Mouse (Mus musculus): ENCODE results near the gene Rbms3. TPM values are rescaled to one million over a fixed set of nuclear protein-coding genes. Genes with fewer than 3 reads are reported as not detected.
A peak's percentile ranks its signal among the peaks of the same experiment; 100 is the strongest.

Gene Rbms3
- total and polyA plus RNA-seq, 2 experiments from 2014 or later, result 56.3 to 77.9 TPM

GRCm38 (mm10) chr9:116541976-116542375 lies 1087.7 kb downstream of the Rbms3 start:
- Histone ChIP-seq H3K27ac (no peak overlapping the region), H3K4me1 (ENCODE audit: insufficient read depth, low read length) (no peaks in the 10 kb centered on the region), H3K4me2 (ENCODE audit: low read depth, low read length) (no peak overlapping the region), H3K36me3 (ENCODE audit: insufficient read depth, low read length) (no peaks in the 10 kb centered on the region), H3K9me3 (ENCODE audit: low read length) (no peaks in the 10 kb centered on the region), H3K9ac (replicated peaks; ENCODE audit: low read length) (no peak overlapping the region), H3K27me3 (ENCODE audit: insufficient read depth, low read length) (no peaks in the 10 kb centered on the region), H3K4me3 (ENCODE audit: low read length) (no peak overlapping the region)
- ATAC-seq (no peak), DNase-seq (ENCODE audit: low spot score) (no peak)
- no peak for TF ChIP-seq CTCF (IDR thresholded peaks at IDR 0.05; ENCODE audit: low read depth)
- WGBS, result 80% methylated on average over 7 of the region's 7 CpGs

- no peaks in the 10 kb centered on the region for H3K9me3 ChIP-seq (ENCODE audit: low read length)
- H3K4me3 ChIP-seq (ENCODE audit: low read length), result no peak overlapping the region
- peak; percentile 30 for DNase-seq (ENCODE audit: low spot score)
- H3K27me3 ChIP-seq (ENCODE audit: insufficient read depth, low read length), result no peaks in the 10 kb centered on the region
- WGBS, result 59% methylated on average over 3 of the region's 3 CpGs
- TF ChIP-seq CTCF (IDR thresholded peaks at IDR 0.05; ENCODE audit: low read depth), result peak; percentile 46
- no peak for ATAC-seq
- H3K36me3 ChIP-seq (ENCODE audit: insufficient read depth, low read length), result no peaks in the 10 kb centered on the region
- no peaks in the 10 kb centered on the region for H3K4me1 ChIP-seq (ENCODE audit: insufficient read depth, low read length)
- no peak overlapping the region for H3K27ac ChIP-seq
- no peak overlapping the region for H3K4me2 ChIP-seq (ENCODE audit: low read depth, low read length)
- H3K9ac ChIP-seq (replicated peaks; ENCODE audit: low read length), result no peak overlapping the region
Measured at GRCm38 (mm10) chr9:116535709-116536108, 1094.0 kb downstream of the Rbms3 start.

GRCm38 (mm10) chr9:116533381-116533780 lies 1096.3 kb downstream of the Rbms3 start:
- no peak overlapping the region for H3K9ac ChIP-seq (replicated peaks; ENCODE audit: low read length)
- no peak overlapping the region for H3K4me3 ChIP-seq (ENCODE audit: low read length)
- H3K27me3 ChIP-seq (ENCODE audit: insufficient read depth, low read length), result no peaks in the 10 kb centered on the region
- ATAC-seq, result no peak
- H3K9me3 ChIP-seq (ENCODE audit: low read length), result no peaks in the 10 kb centered on the region
- DNase-seq (ENCODE audit: low spot score), result no peak
- H3K36me3 ChIP-seq (ENCODE audit: insufficient read depth, low read length), result no peaks in the 10 kb centered on the region
- H3K4me2 ChIP-seq (ENCODE audit: low read depth, low read length), result no peak overlapping the region
- H3K27ac ChIP-seq, result no peak overlapping the region
- H3K4me1 ChIP-seq (ENCODE audit: insufficient read depth, low read length), result no peaks in the 10 kb centered on the region
- WGBS, result 80% methylated on average over 5 of the region's 5 CpGs
- no peak for TF ChIP-seq CTCF (IDR thresholded peaks at IDR 0.05; ENCODE audit: low read depth)

GRCm38 (mm10) chr9:116531121-116531520 lies 1098.6 kb downstream of the Rbms3 start:
- 95% methylated on average over 4 of the region's 4 CpGs for WGBS
- no peak overlapping the region for H3K9ac ChIP-seq (replicated peaks; ENCODE audit: low read length)
- DNase-seq (ENCODE audit: low spot score), result no peak
- H3K4me2 ChIP-seq (ENCODE audit: low read depth, low read length), result no peak overlapping the region
- no peaks in the 10 kb centered on the region for H3K9me3 ChIP-seq (ENCODE audit: low read length)
- TF ChIP-seq CTCF (IDR thresholded peaks at IDR 0.05; ENCODE audit: low read depth), result no peak
- no peaks in the 10 kb centered on the region for H3K4me1 ChIP-seq (ENCODE audit: insufficient read depth, low read length)
- H3K27me3 ChIP-seq (ENCODE audit: insufficient read depth, low read length), result no peaks in the 10 kb centered on the region
- no peak overlapping the region for H3K27ac ChIP-seq
- ATAC-seq, result no peak
- no peak overlapping the region for H3K4me3 ChIP-seq (ENCODE audit: low read length)
- no peaks in the 10 kb centered on the region for H3K36me3 ChIP-seq (ENCODE audit: insufficient read depth, low read length)

- no peak overlapping the region for H3K27ac ChIP-seq
- H3K27me3 ChIP-seq (ENCODE audit: insufficient read depth, low read length), result no peaks in the 10 kb centered on the region
- H3K4me3 ChIP-seq (ENCODE audit: low read length), result no peak overlapping the region
- peak; percentile 70 for DNase-seq (ENCODE audit: low spot score)
- H3K36me3 ChIP-seq (ENCODE audit: insufficient read depth, low read length), result no peaks in the 10 kb centered on the region
- no peaks in the 10 kb centered on the region for H3K9me3 ChIP-seq (ENCODE audit: low read length)
- whole genome bisulfite sequencing, result 53% methylated on average over 5 of the region's 5 CpGs
- no peaks in the 10 kb centered on the region for H3K4me1 ChIP-seq (ENCODE audit: insufficient read depth, low read length)
- no peak for TF ChIP-seq CTCF (IDR thresholded peaks at IDR 0.05; ENCODE audit: low read depth)
- H3K4me2 ChIP-seq (ENCODE audit: low read depth, low read length), result no peak overlapping the region
- no peak overlapping the region for H3K9ac ChIP-seq (replicated peaks; ENCODE audit: low read length)
- ATAC-seq, result no peak
Measured at GRCm38 (mm10) chr9:116524386-116524785, 1105.3 kb downstream of the Rbms3 start.
